Mouse (Mus musculus): ENCODE data around the gene Ankrd13a.
"Not testable (repeated sequence)": the region's sequence is repeated elsewhere in the genome, so short reads cannot be mapped to it uniquely, and the experiment has no call there.

DNA sequence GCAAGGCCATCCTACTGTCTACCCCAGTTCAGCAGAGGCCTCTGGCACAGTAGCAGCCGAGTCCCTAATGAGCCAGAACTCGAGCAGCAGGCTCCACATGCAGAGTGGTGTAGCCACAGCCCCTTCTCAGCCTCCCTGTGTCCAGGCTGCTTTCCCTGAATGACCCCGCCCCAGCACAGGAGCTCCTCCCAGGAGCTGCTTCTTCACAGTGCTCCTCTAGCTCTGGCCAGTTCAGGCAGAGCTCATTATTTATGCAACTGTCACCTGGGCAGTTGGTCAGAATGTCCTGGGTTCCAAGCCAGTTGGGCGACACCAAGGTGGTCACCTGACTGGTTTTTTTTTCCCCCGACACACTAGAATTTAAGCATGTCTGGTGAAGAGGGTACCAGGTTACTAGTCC is 78.9 kb downstream of the Ankrd13a start, which contains the start of gene 4930519G04Rik:
- not testable (repeated sequence) for TF ChIP-seq CTCF (IDR thresholded peaks at IDR 0.05; ENCODE audit: borderline replicate concordance, control insufficient read depth, extremely low read depth, insufficient read depth, low read length, poor library complexity); POLR2A (IDR thresholded peaks at IDR 0.05; ENCODE audit: control insufficient read depth, extremely low read depth, insufficient read depth, low read length, poor library complexity)

Data from thymus, adult 2 months (tissue).